Mouse (Mus musculus) heart, postnatal 0 days (tissue): ENCODE measurements around the gene Setd5. TPM values are rescaled to one million over a fixed set of nuclear protein-coding genes. Genes with fewer than 3 reads are reported as not detected.

Source experiments
- ATAC-seq: fragments of 200-750 bp; cut with Nextera tagmentation; 2 replicates; pipeline ENCODE4 v1.8.0; 2017; ENCODE audit warnings: low read depth, moderate number of reproducible peaks, moderate library complexity; ENCODE audit not compliant: insufficient read depth
- DNase-seq: peaks from one replicate; pipeline ENCODE4 v3.0.0-alpha.2; 2016; ENCODE audit warnings: low spot score
- H3K27ac ChIP-seq: fragments of 300-500 bp; sonication (generic); 2 replicates; pipeline ENCODE4 v1.5.1; 2014; ENCODE audit warnings: low read depth, mild to moderate bottlenecking
- H3K27me3 ChIP-seq: fragments of 300-500 bp; sonication (generic); 2 replicates; pipeline ENCODE4 v1.6.1; 2014; ENCODE audit warnings: low read length, mixed read lengths; ENCODE audit not compliant: control insufficient read depth, insufficient read depth
- H3K36me3 ChIP-seq: fragments of 300-500 bp; sonication (generic); replicated peaks from 2 replicates; pipeline ENCODE4 v1.6.1; 2014; ENCODE audit warnings: low read length, mixed read lengths; ENCODE audit not compliant: control insufficient read depth, insufficient read depth
- H3K4me1 ChIP-seq: fragments of 300-500 bp; sonication (generic); 2 replicates; pipeline ENCODE4 v1.6.1; 2014; ENCODE audit warnings: antibody characterized with exemption; ENCODE audit not compliant: control insufficient read depth, insufficient read depth
- H3K4me2 ChIP-seq: fragments of 300-500 bp; sonication (generic); 2 replicates; pipeline ENCODE4 v1.6.1; 2014; ENCODE audit warnings: low read depth, mild to moderate bottlenecking, low read length, moderate library complexity
- H3K4me3 ChIP-seq: fragments of 300-500 bp; sonication (generic); 2 replicates; pipeline ENCODE4 v1.5.1; 2014; ENCODE audit warnings: low read depth, low read length
- H3K9ac ChIP-seq: fragments of 300-500 bp; sonication (generic); replicated peaks from 2 replicates; pipeline ENCODE4 v1.6.1; 2014; ENCODE audit warnings: low read depth, low read length, mixed read lengths
- H3K9me3 ChIP-seq: fragments of 300-500 bp; sonication (generic); replicated peaks from 2 replicates; pipeline ENCODE4 v1.6.1; 2016; ENCODE audit warnings: low read length; ENCODE audit not compliant: control insufficient read depth
- CTCF ChIP-seq: IDR thresholded peaks from 2 replicates; pipeline ENCODE4 v1.5.1; 2016; ENCODE audit warnings: antibody characterized with exemption, control low read depth, low read depth
- EP300 ChIP-seq: IDR thresholded peaks from 2 replicates; pipeline ENCODE4 v1.6.1; 2016; ENCODE audit warnings: antibody characterized with exemption, low read depth
- WGBS: fragments of 180-500 bp; shearing (Covaris S2); extraction: QIAGEN DNeasy Blood & Tissue Kit; methylation state at CpG from one replicate; pipeline ENCODE4 v1.1.7; 2014; 5-methylcytosine and 5-hydroxymethylcytosine counted together
- polyA plus RNA-seq: library from polyadenylated mRNA; unstranded; fragments of >200 nt; fragmentation: Nextera tagmentation; extraction: Ambion mirVana; gene quantifications from 2 replicates; pipeline ENCODE4 v1.2.1, GENCODE M21; 2015
- total RNA-seq: library from RNA; depleted of rRNA; stranded (reverse); fragments of >200 nt; gene quantifications from 2 replicates; pipeline ENCODE4 v1.2.3, GENCODE M21; 2014; ENCODE audit warnings: low replicate concordance

The Setd5 gene
- total and polyA plus RNA-seq, 2 experiments from 2014 or later: 28.1 to 55.0 TPM

DNA sequence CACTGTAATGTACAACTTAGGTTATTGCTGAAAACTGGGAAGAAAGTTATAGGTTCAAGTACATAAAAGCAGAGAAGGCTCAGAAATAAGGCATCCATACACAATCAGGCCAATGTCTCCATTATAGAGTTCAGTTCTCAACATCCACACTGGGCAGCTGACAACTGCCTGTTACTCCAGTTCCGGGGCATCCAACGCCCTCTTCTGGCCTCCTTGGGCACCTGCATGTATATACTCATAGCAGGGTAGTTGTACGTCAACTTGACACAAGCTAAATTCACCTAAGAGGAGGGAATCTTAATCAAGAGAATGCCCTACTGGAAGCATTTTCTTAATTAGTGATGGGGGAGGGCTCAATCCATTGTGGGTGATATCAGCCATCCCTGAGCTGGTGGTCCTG is 45.0 kb upstream of the Setd5 start:
- Histone ChIP-seq H3K9ac (no peak overlapping the region), H3K9me3 (no peaks in the 10 kb centered on the region), H3K27ac (no peak overlapping the region), H3K27me3 (no peaks in the 10 kb centered on the region), H3K4me1 (no peaks in the 10 kb centered on the region), H3K36me3 (no peaks in the 10 kb centered on the region), H3K4me2 (no peak overlapping the region), H3K4me3 (no peak overlapping the region)
- TF ChIP-seq CTCF (no peak), EP300 (no peak)
- DNase-seq (no peak), ATAC-seq (no peak)
- WGBS: 64% methylated on average over 3 of the region's 3 CpGs

DNA sequence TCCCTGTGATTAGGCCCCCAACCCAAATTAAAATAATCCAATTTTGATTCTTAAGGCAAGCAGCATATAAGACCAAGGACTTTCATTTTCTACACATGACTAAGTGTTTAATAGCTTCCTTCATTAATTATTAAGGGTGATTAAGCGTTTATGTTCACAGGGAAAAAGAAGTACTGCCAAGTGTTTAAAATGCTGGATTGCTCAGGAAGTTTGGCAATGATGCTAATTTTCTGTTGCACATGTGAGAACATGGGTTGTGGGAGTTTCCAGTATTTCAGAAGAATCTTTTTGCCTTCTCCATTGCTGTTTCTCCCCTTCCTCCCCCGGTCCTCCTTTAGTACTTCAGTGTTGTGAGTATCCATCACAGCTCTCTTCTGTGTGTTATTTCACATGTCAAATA is 44.0 kb upstream of the Setd5 start:
- ATAC-seq (no peak), DNase-seq (no peak)
- Histone ChIP-seq H3K27ac (no peak overlapping the region), H3K27me3 (no peaks in the 10 kb centered on the region), H3K4me3 (no peak overlapping the region), H3K4me2 (no peak overlapping the region), H3K36me3 (no peaks in the 10 kb centered on the region), H3K4me1 (no peaks in the 10 kb centered on the region), H3K9ac (no peak overlapping the region), H3K9me3 (no peaks in the 10 kb centered on the region)
- WGBS: 73% methylated on average over 2 of the region's 2 CpGs
- TF ChIP-seq CTCF: no peak
- TF ChIP-seq EP300: no peak

DNA sequence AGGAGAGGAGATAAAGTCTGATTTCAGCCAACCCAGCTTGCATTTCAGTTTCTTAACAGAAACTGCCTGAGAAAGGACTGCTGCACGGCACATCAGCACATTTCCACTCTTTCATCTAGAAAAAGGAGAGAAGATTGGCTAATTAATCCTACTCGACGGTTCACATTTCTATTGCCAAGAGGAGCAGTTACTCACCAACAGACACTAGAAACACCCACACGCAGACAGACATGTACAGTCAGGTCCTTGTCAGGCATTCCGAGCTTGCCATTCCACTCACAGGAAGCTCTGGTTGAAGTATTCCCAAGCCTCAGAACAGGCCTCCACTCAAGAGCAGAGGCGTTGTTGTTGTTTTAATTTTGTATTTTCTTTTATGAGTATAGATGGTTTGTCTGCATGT is 42.7 kb upstream of the Setd5 start:
- Histone ChIP-seq H3K9me3 (no peaks in the 10 kb centered on the region), H3K4me3 (no peak overlapping the region), H3K27me3 (no peaks in the 10 kb centered on the region), H3K9ac (no peak overlapping the region), H3K36me3 (no peaks in the 10 kb centered on the region), H3K4me2 (no peak overlapping the region), H3K4me1 (peaks cover 5% of the 10 kb centered on the region; the same call in 1 of the 2 replicates), H3K27ac (no peak overlapping the region)
- no peak for ATAC-seq
- 67% methylated on average over 6 of the region's 6 CpGs for WGBS
- no peak for TF ChIP-seq CTCF
- TF ChIP-seq EP300: no peak
- DNase-seq: no peak

DNA sequence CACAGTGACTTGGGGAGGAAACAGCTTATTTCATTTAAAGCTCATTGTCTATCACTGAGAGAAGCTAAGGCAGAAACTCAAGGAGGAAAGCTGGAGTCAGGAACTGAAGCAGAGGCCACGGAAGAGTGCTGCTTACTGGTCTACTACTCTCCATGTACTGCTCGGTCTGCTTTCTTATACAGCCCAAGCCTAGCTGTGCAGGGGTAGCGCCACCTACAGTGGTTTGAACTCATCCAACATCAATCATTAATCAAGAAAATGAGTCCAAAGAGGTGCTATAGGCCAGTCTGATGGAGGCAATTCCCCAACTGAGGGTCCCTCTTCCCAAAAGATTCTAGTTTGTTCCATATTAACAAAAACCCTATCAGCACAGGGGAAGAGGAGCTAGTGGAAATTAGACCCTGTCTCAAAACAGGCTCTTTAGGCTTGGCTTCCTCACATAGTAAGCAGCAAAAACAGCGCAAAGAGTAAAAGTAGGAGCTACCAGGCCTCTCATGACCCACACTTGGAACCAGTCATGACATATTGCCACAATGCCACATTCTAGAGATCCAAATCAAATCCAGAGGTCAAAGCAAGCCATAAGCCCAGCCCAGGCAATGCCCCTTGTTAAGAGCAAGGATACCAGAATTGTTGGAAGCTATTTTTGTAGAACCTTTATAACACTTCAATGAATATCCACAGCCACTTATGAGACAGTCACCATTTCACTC is 40.5 kb upstream of the Setd5 start:
- Histone ChIP-seq H3K4me3 (no peak overlapping the region), H3K9ac (no peak overlapping the region), H3K9me3 (no peaks in the 10 kb centered on the region), H3K36me3 (no peaks in the 10 kb centered on the region), H3K27ac (no peak overlapping the region), H3K4me1 (peaks cover 5% of the 10 kb centered on the region; the same call in 1 of the 2 replicates), H3K4me2 (no peak overlapping the region), H3K27me3 (no peaks in the 10 kb centered on the region)
- 62% methylated on average over 4 of the region's 4 CpGs for WGBS
- ATAC-seq: no peak
- DNase-seq: no peak
- no peak for TF ChIP-seq EP300
- no peak for TF ChIP-seq CTCF

DNA sequence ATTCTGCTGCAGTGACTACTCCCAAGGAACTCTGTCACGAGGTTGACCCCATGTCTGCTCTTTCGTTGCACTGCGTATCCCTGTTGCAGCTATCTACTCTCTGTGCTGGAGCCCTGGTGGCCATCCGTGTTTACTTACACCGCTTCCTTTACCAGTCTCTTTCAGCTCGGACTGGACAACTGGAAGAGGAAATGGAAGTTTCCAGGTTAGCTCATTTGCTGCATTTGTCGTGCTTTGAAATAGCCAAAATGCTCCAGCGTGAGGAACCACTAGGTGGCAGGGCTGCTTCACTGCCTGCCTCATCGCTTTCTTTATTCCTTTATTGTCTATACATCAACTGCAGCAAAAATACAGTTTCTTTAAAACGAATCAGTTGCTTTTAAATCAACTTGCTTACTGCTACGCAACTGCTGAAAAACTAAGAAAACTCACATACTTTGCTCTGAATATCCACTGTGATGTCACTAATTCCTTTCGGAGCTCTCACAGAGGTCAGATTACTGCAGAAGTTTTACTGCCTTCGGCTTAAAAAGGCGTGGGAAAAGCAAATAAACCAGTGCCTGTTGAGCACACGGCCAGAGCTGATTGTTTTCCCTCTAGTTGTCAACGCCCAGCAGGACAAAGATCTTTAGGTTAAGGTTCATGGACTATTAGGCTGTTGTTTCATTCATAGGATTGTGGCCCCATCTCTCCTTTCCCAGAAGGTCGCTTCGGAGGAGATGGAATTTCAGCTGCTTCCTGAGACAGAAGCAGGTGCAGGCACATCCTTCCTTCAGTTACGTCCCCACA is 39.0 kb upstream of the Setd5 start:
- H3K27me3 ChIP-seq: no peaks in the 10 kb centered on the region
- WGBS: 8% methylated on average over 19 of the region's 19 CpGs
- H3K4me2 ChIP-seq: peak overlapping the region; percentile 34
- no peak overlapping the region for H3K9ac ChIP-seq
- no peaks in the 10 kb centered on the region for H3K9me3 ChIP-seq
- H3K4me3 ChIP-seq: peak overlapping the region; percentile 11; the same call in 1 of the 2 replicates
- H3K4me1 ChIP-seq: peaks cover 5% of the 10 kb centered on the region; the same call in 1 of the 2 replicates
- TF ChIP-seq EP300 (no peak), CTCF (peak; percentile 92)
- H3K36me3 ChIP-seq: no peaks in the 10 kb centered on the region
- ATAC-seq (peak; percentile 58), DNase-seq (peak; percentile 75)
- no peak overlapping the region for H3K27ac ChIP-seq
